9 mouse cellular contexts compared by ENCODE assay signal in the genomic region with DNA sequence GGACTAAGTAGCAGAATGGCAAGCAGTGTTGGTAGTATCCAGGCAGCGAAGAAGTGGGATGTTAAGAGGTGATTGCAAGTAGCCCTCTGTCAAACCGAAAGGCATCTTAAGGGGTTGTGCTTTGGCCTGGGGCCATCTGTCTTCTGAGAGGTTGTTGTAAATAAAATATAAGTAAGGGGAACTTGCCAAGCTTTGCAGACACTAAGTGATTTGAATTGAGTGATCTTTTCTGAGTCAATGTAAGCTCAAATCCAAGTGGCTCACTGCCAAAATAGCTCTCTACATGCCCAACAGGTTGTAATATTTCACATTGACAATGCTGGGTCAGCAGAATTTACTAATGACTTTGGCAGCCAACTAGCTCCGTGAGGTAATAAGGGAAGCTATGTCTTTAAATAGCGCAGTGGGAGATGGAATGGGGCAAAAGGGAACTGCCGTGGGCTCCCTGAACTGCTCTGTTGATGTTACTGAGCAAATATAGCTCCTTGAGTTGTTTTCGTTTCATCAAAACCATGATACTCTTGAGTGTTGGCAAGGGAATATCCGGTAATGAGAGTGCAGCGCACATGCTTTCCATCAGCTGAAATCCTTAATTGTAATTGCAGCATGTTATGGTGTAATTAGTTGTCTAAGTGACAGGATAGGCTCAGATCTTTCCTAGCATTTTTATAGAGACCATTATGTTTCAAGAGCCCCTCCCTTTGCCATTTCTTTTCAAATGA.
DNase-seq lines count a peak whose midpoint lies in the region; ATAC-seq lines count a peak whose summit lies in the region.
"Had no signal": no experiment of that assay in that cellular context is flagged by ENCODE, and none has a peak within 500 bp of the region (broad histone marks: within the 10 kb centered on the region; RNA-seq: fewer than 3 reads in every experiment).

No protein-coding gene starts in this region.

- peak; percentile 74; the same call in 1 of the 2 replicates for ATAC-seq in heart, embryonic 15.5 days (replicated peaks; ENCODE audit: insufficient number of reproducible peaks, insufficient read depth, low FRiP score, low read depth)
- no peak for ATAC-seq in heart, embryonic 12.5 days (ENCODE audit: insufficient number of reproducible peaks, low FRiP score)
- ATAC-seq in neural tube, embryonic 11.5 days (ENCODE audit: insufficient read depth, low FRiP score, low TSS enrichment) = no peak
- ATAC-seq in intestine, embryonic 16.5 days = peak; percentile 58
- ATAC-seq in stomach, embryonic 16.5 days (ENCODE audit: insufficient read depth, low FRiP score) = peak; percentile 81; the same call in 1 of the 2 replicates
- ATAC-seq: Patski had no signal

- H3K27ac ChIP-seq in heart, embryonic 15.5 days = peak overlapping the region; percentile 46; the same call in 1 of the 2 replicates
- H3K27ac ChIP-seq in heart, embryonic 12.5 days (ENCODE audit: poor library complexity, severe bottlenecking) = no peak overlapping the region
- no peak overlapping the region for H3K27ac ChIP-seq in neural tube, embryonic 11.5 days (ENCODE audit: low read depth, low read length)
- no peak overlapping the region for H3K27ac ChIP-seq in intestine, embryonic 16.5 days (ENCODE audit: low read length)
- H3K27ac ChIP-seq in stomach, embryonic 16.5 days (ENCODE audit: low read length) = no peak overlapping the region

- peak overlapping the region; percentile 47 for H3K4me2 ChIP-seq in heart, embryonic 15.5 days
- H3K4me2 ChIP-seq in heart, embryonic 12.5 days = no peak overlapping the region
- H3K4me2 ChIP-seq in neural tube, embryonic 11.5 days (ENCODE audit: low read depth) = no peak overlapping the region
- no peak overlapping the region for H3K4me2 ChIP-seq in intestine, embryonic 16.5 days (ENCODE audit: low read depth, low read length)
- H3K4me2 ChIP-seq in stomach, embryonic 16.5 days (ENCODE audit: low read depth, low read length) = 0 out of 2 replicates have a peak overlapping the region, but pooled peaks have one; percentile 1

- H3K9ac ChIP-seq in heart, embryonic 15.5 days = no peak overlapping the region
- H3K9ac ChIP-seq in heart, embryonic 12.5 days = no peak overlapping the region
- no peak overlapping the region for H3K9ac ChIP-seq in neural tube, embryonic 11.5 days (ENCODE audit: low read length)
- H3K9ac ChIP-seq in intestine, embryonic 16.5 days (ENCODE audit: low read depth, low read length) = no peak overlapping the region
- H3K9ac ChIP-seq in stomach, embryonic 16.5 days (ENCODE audit: low read length) = no peak overlapping the region

- 30% methylated on average over 8 of the region's 8 CpGs for WGBS in heart, embryonic 15.5 days
- WGBS in heart, embryonic 12.5 days = 51% methylated on average over 8 of the region's 8 CpGs
- WGBS in neural tube, embryonic 11.5 days = 72% methylated on average over 8 of the region's 8 CpGs
- WGBS in intestine, embryonic 16.5 days = 41% methylated on average over 8 of the region's 8 CpGs
- 34% methylated on average over 8 of the region's 8 CpGs for WGBS in stomach, embryonic 16.5 days

- peak; percentile 14 for DNase-seq in neural tube, embryonic 11.5 days (ENCODE audit: low spot score)
- DNase-seq in neural tube, embryonic 10.5 days (ENCODE audit: extremely low spot score, low spot score) = no peak
- no peak for DNase-seq in spleen, postnatal 36 days (ENCODE audit: low spot score in 2 of 2)

- no peaks in the 10 kb centered on the region for H3K27me3 ChIP-seq in heart, embryonic 15.5 days
- no peaks in the 10 kb centered on the region for H3K27me3 ChIP-seq in heart, embryonic 12.5 days (replicated peaks)
- no peaks in the 10 kb centered on the region for H3K27me3 ChIP-seq in neural tube, embryonic 11.5 days (ENCODE audit: control insufficient read depth, insufficient read depth, low read length)
- H3K27me3 ChIP-seq in intestine, embryonic 16.5 days (replicated peaks; ENCODE audit: control insufficient read depth, insufficient read depth, low read length) = no peaks in the 10 kb centered on the region
- H3K27me3 ChIP-seq in stomach, embryonic 16.5 days (ENCODE audit: control insufficient read depth, insufficient read depth, low read length) = no peaks in the 10 kb centered on the region
- H3K27me3 ChIP-seq: Patski had no signal

- H3K4me3 ChIP-seq in heart, embryonic 15.5 days = 0 out of 2 replicates have a peak overlapping the region, but pooled peaks have one; percentile 13
- H3K4me3 ChIP-seq in heart, embryonic 12.5 days = no peak overlapping the region
- no peak overlapping the region for H3K4me3 ChIP-seq in neural tube, embryonic 11.5 days (ENCODE audit: low read depth, low read length)
- no peak overlapping the region for H3K4me3 ChIP-seq in intestine, embryonic 16.5 days (ENCODE audit: low read length)
- no peak overlapping the region for H3K4me3 ChIP-seq in stomach, embryonic 16.5 days (replicated peaks; ENCODE audit: low read length)
- H3K4me3 ChIP-seq: myocyte had no signal

- H3K36me3 ChIP-seq in heart, embryonic 15.5 days = no peaks in the 10 kb centered on the region
- no peaks in the 10 kb centered on the region for H3K36me3 ChIP-seq in heart, embryonic 12.5 days
- no peaks in the 10 kb centered on the region for H3K36me3 ChIP-seq in neural tube, embryonic 11.5 days (ENCODE audit: control insufficient read depth, insufficient read depth, low read length)
- H3K36me3 ChIP-seq in intestine, embryonic 16.5 days (ENCODE audit: control insufficient read depth, insufficient read depth, low read length) = no peaks in the 10 kb centered on the region
- no peaks in the 10 kb centered on the region for H3K36me3 ChIP-seq in stomach, embryonic 16.5 days (ENCODE audit: control insufficient read depth, insufficient read depth, low read length)

- H3K4me1 ChIP-seq in heart, embryonic 15.5 days (replicated peaks) = no peaks in the 10 kb centered on the region
- peaks cover 7% of the 10 kb centered on the region for H3K4me1 ChIP-seq in heart, embryonic 12.5 days (replicated peaks)
- H3K4me1 ChIP-seq in neural tube, embryonic 11.5 days (ENCODE audit: control insufficient read depth, insufficient read depth, low read length) = no peaks in the 10 kb centered on the region
- no peaks in the 10 kb centered on the region for H3K4me1 ChIP-seq in intestine, embryonic 16.5 days (ENCODE audit: control insufficient read depth, insufficient read depth, low read length)
- no peaks in the 10 kb centered on the region for H3K4me1 ChIP-seq in stomach, embryonic 16.5 days (ENCODE audit: control insufficient read depth, insufficient read depth, low read length)

- H3K9me3 ChIP-seq in heart, embryonic 15.5 days (replicated peaks) = no peaks in the 10 kb centered on the region
- H3K9me3 ChIP-seq in heart, embryonic 12.5 days (replicated peaks) = no peaks in the 10 kb centered on the region
- no peaks in the 10 kb centered on the region for H3K9me3 ChIP-seq in neural tube, embryonic 11.5 days (ENCODE audit: control insufficient read depth, low read length)
- no peaks in the 10 kb centered on the region for H3K9me3 ChIP-seq in intestine, embryonic 16.5 days (ENCODE audit: control insufficient read depth, low read length)
- no peaks in the 10 kb centered on the region for H3K9me3 ChIP-seq in stomach, embryonic 16.5 days (replicated peaks; ENCODE audit: control insufficient read depth, low read length)

Comparison
In these comparisons a context has a peak if more than half of its experiments do, and no peak if none do; other contexts are left out.
1. ATAC-seq: peak in heart, embryonic 15.5 days (single experiment), intestine, embryonic 16.5 days (single experiment) and stomach, embryonic 16.5 days (single experiment); none in heart, embryonic 12.5 days (single experiment) and neural tube, embryonic 11.5 days (single experiment).
2. H3K4me2 ChIP-seq: peak in heart, embryonic 15.5 days (single experiment) and stomach, embryonic 16.5 days (single experiment); none in heart, embryonic 12.5 days (single experiment), neural tube, embryonic 11.5 days (single experiment) and intestine, embryonic 16.5 days (single experiment).